8 mouse cellular contexts compared by ENCODE assay signal in genomic region chr2:167569934-167570651, GRCm38 (mm10). TPM values are rescaled to one million over a fixed set of nuclear protein-coding genes. Genes with fewer than 3 reads are reported as not detected.
DNase-seq lines count a peak whose midpoint lies in the region; ATAC-seq and TF ChIP-seq lines count a peak whose summit lies in the region.
"Had no signal": no experiment of that assay in that cellular context is flagged by ENCODE, and none has a peak within 500 bp of the region (broad histone marks: within the 10 kb centered on the region; RNA-seq: fewer than 3 reads in every experiment).

No protein-coding gene starts in this region.

- H3K4me2 ChIP-seq in embryonic facial prominence, embryonic 13.5 days = no peak overlapping the region
- no peak overlapping the region for H3K4me2 ChIP-seq in heart, embryonic 13.5 days
- H3K4me2 ChIP-seq: liver, embryonic 13.5 days had no signal

- peaks cover 13% of the 10 kb centered on the region for H3K79me2 ChIP-seq in C2C12 (ENCODE audit: control insufficient read depth, insufficient read depth)

- H3K27me3 ChIP-seq in C2C12 (ENCODE audit: control insufficient read depth, insufficient read depth, insufficient read length) = no peaks in the 10 kb centered on the region
- no peaks in the 10 kb centered on the region for H3K27me3 ChIP-seq in embryonic facial prominence, embryonic 13.5 days
- H3K27me3 ChIP-seq in heart, embryonic 13.5 days (replicated peaks) = no peaks in the 10 kb centered on the region
- H3K27me3 ChIP-seq in small intestine, adult 2 months (ENCODE audit: control insufficient read depth, insufficient read depth, low read length) = no peaks in the 10 kb centered on the region

- H3K4me1 ChIP-seq in embryonic facial prominence, embryonic 13.5 days = peaks cover 44% of the 10 kb centered on the region
- peaks cover 24% of the 10 kb centered on the region for H3K4me1 ChIP-seq in heart, embryonic 13.5 days
- no peaks in the 10 kb centered on the region for H3K4me1 ChIP-seq in small intestine, adult 2 months (ENCODE audit: control insufficient read depth, insufficient read depth, insufficient read length, low read length)

- TF ChIP-seq CTCF in C2C12 (IDR thresholded peaks at IDR 0.05; ENCODE audit: control insufficient read depth, insufficient read depth, insufficient read length) = no peak
- no peak for TF ChIP-seq CTCF in small intestine, adult 2 months (IDR thresholded peaks at IDR 0.05; ENCODE audit: extremely low read depth, insufficient read length, insufficient replicate concordance, low read depth, low read length)

- 43% methylated on average over 13 of the region's 13 CpGs for WGBS in embryonic facial prominence, embryonic 13.5 days
- 55% methylated on average over 13 of the region's 13 CpGs for WGBS in heart, embryonic 13.5 days
- 64% methylated on average over 13 of the region's 13 CpGs for WGBS in small intestine, adult 2 months

- H3K9me3 ChIP-seq in embryonic facial prominence, embryonic 13.5 days = no peaks in the 10 kb centered on the region
- no peaks in the 10 kb centered on the region for H3K9me3 ChIP-seq in heart, embryonic 13.5 days
- H3K9me3 ChIP-seq: liver, embryonic 13.5 days had no signal

- H3K9ac ChIP-seq in embryonic facial prominence, embryonic 13.5 days = no peak overlapping the region
- no peak overlapping the region for H3K9ac ChIP-seq in heart, embryonic 13.5 days
- H3K9ac ChIP-seq: liver, embryonic 13.5 days had no signal

- DNase-seq in 3T3-L1 (ENCODE audit: low read depth, low spot score) = peak; percentile 99
- peak; percentile 44 to 60 for DNase-seq in kidney, postnatal 4 days
- DNase-seq: liver, embryonic 13.5 days had no signal

- H3K36me3 ChIP-seq in C2C12 (ENCODE audit: control insufficient read depth, insufficient read depth) = no peaks in the 10 kb centered on the region
- H3K36me3 ChIP-seq in embryonic facial prominence, embryonic 13.5 days = no peaks in the 10 kb centered on the region
- H3K36me3 ChIP-seq in heart, embryonic 13.5 days = no peaks in the 10 kb centered on the region
- no peaks in the 10 kb centered on the region for H3K36me3 ChIP-seq in small intestine, adult 2 months (ENCODE audit: control insufficient read depth, insufficient read depth, low read length)
- H3K36me3 ChIP-seq: liver, embryonic 13.5 days had no signal

- H3K4me3 ChIP-seq in C2C12 (ENCODE audit: insufficient read depth, poor library complexity, severe bottlenecking) = no peak overlapping the region
- H3K4me3 ChIP-seq in embryonic facial prominence, embryonic 13.5 days = no peak overlapping the region
- no peak overlapping the region for H3K4me3 ChIP-seq in heart, embryonic 13.5 days
- H3K4me3 ChIP-seq in small intestine, adult 2 months (ENCODE audit: low read depth, low read length) = no peak overlapping the region
- H3K4me3 ChIP-seq: liver, embryonic 13.5 days had no signal

- H3K79me3 ChIP-seq in C2C12 (ENCODE audit: low read depth) = no peaks in the 10 kb centered on the region

- H3ac ChIP-seq in C2C12 (ENCODE audit: control insufficient read depth, insufficient read length, low read depth) = peak overlapping the region; percentile 14

- peak overlapping the region; percentile 87 for H3K27ac ChIP-seq in embryonic facial prominence, embryonic 13.5 days
- H3K27ac ChIP-seq in heart, embryonic 13.5 days (replicated peaks) = peak overlapping the region; percentile 79
- peak overlapping the region; percentile 44 for H3K27ac ChIP-seq in small intestine, adult 2 months (ENCODE audit: insufficient read depth, low read depth, low read length)
- H3K27ac ChIP-seq: liver, embryonic 13.5 days had no signal

- ATAC-seq in embryonic facial prominence, embryonic 13.5 days (ENCODE audit: insufficient number of reproducible peaks, insufficient read depth, low FRiP score, low TSS enrichment, low read depth) = 0 out of 2 replicates have a peak, but pooled peaks have one; percentile 11
- no peak for ATAC-seq in heart, embryonic 13.5 days (ENCODE audit: extremely low read depth, insufficient number of reproducible peaks, low FRiP score, low TSS enrichment)
- ATAC-seq in activated CD4-positive, CD25-positive, alpha-beta regulatory T cell, adult 4 months = no peak

- no peak for TF ChIP-seq POLR2A in small intestine, adult 2 months (IDR thresholded peaks at IDR 0.05; ENCODE audit: low read depth, low read length)

TF ChIP-seq in C2C12, 6 proteins besides CTCF, POLR2A, EP300 and RAD21:
- peak; percentile 90 for TF ChIP-seq FOSL1 (IDR thresholded peaks at IDR 0.05; ENCODE audit: insufficient read depth, low read length, poor library complexity, severe bottlenecking)
- TF ChIP-seq CEBPB (IDR thresholded peaks at IDR 0.05; ENCODE audit: low read depth) = peak; percentile 92
- TF ChIP-seq MAX (IDR thresholded peaks at IDR 0.05) = peak; percentile 97
- TF ChIP-seq USF1 (IDR thresholded peaks at IDR 0.05; ENCODE audit: low read depth) = no peak
- no peak for TF ChIP-seq MYOG (IDR thresholded peaks at IDR 0.05; ENCODE audit: control insufficient read depth, extremely low read depth, insufficient read length)
- TF ChIP-seq MYOD1 (IDR thresholded peaks at IDR 0.05; ENCODE audit: control insufficient read depth, insufficient read length, low read depth) = peak; percentile 71

RNA-seq across cellular contexts. Expression of gene Snai1, which starts 32.1 kb away (rescaled TPM):
- 48.1 TPM for polyA plus RNA-seq in C2C12 (2012; fragmentation: generic; extraction: Trizol)
- polyA plus RNA-seq in embryonic facial prominence, embryonic 13.5 days (2015; fragmentation: Nextera tagmentation; extraction: Ambion mirVana) = 113 and 129 TPM in 2 replicates
- polyA plus RNA-seq in heart, embryonic 13.5 days (2015; fragmentation: Nextera tagmentation; extraction: Ambion mirVana) = 17.3 and 17.6 TPM in 2 replicates
- 12.1 and 13.2 TPM in 2 replicates for polyA plus RNA-seq in small intestine, adult 2 months (2012; rRNA removed)
- polyA plus RNA-seq in activated CD4-positive, CD25-positive, alpha-beta regulatory T cell, adult 4 months (2017; shearing (Covaris generic)) = not detected

Comparison
In these comparisons a context has a peak if more than half of its experiments do, and no peak if none do; other contexts are left out.
1. RNA of gene Snai1, which starts 32.1 kb away (polyA plus RNA-seq): 113 to 129 TPM in embryonic facial prominence, embryonic 13.5 days, 48.1 TPM in C2C12 (single experiment), 17.3 to 17.6 TPM in heart, embryonic 13.5 days and 12.1 to 13.2 TPM in small intestine, adult 2 months; not detected in activated CD4-positive, CD25-positive, alpha-beta regulatory T cell, adult 4 months; every median in the first group is over 10 times any median in the second.
2. Peak in every context shown above with its lines, with median percentiles within 50 percentile points of each other: H3K27ac ChIP-seq.